Mouse (Mus musculus) lung, adult 2 months (tissue): ENCODE results near the gene Stk40.

ENCODE experiments used
- CTCF ChIP-seq: fragments of 200-500 bp; IDR thresholded peaks from 2 replicates; pipeline ENCODE4 v1.5.1; 2011; ENCODE audit warnings: mild to moderate bottlenecking, low read length, control low read depth; ENCODE audit not compliant: insufficient read depth
- POLR2A ChIP-seq: fragments of 200-500 bp; IDR thresholded peaks from 2 replicates; pipeline ENCODE4 v1.6.1; 2011; ENCODE audit warnings: low read depth, mild to moderate bottlenecking, control low read depth, low read length, borderline replicate concordance; ENCODE audit errors: extremely low read depth

DNA sequence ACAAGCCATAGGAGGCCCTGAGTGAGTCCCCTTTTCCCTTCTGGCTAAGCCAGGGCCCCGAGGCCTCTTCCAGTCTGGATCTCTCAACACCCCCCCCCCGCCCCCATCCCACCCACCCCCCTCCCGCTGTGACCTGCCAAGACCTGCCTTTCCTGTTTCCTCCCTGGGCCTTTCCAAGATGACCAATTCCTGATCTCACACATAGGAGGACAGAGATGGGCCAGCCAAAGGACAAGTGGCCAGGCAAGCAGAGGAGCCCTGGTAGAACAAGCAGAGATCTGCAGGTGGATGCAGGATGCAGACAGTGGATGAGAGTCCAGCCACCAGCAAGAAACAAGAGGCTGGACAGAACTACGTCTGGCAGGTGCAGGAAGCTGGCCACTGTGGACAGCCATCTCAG, 41.6 kb downstream of the Stk40 start:
- no peak for TF ChIP-seq CTCF
- no peak for TF ChIP-seq POLR2A
